Mouse (Mus musculus) mammary gland, adult 2 months (tissue): Measurements from ENCODE around the gene Fam135a. TPM values are rescaled to one million over a fixed set of nuclear protein-coding genes. Genes with fewer than 3 reads are reported as not detected.

ENCODE experiments used
- polyA plus RNA-seq: library from polyadenylated mRNA; depleted of rRNA; stranded (reverse); fragments of >200 nt; gene quantifications from 2 replicates; pipeline ENCODE4 v1.2.3, GENCODE M21; 2012; ENCODE audit warnings: low replicate concordance; rRNA removed

Gene Fam135a
- 1.9 and 4.6 TPM in 2 replicates for polyA plus RNA-seq

DNA sequence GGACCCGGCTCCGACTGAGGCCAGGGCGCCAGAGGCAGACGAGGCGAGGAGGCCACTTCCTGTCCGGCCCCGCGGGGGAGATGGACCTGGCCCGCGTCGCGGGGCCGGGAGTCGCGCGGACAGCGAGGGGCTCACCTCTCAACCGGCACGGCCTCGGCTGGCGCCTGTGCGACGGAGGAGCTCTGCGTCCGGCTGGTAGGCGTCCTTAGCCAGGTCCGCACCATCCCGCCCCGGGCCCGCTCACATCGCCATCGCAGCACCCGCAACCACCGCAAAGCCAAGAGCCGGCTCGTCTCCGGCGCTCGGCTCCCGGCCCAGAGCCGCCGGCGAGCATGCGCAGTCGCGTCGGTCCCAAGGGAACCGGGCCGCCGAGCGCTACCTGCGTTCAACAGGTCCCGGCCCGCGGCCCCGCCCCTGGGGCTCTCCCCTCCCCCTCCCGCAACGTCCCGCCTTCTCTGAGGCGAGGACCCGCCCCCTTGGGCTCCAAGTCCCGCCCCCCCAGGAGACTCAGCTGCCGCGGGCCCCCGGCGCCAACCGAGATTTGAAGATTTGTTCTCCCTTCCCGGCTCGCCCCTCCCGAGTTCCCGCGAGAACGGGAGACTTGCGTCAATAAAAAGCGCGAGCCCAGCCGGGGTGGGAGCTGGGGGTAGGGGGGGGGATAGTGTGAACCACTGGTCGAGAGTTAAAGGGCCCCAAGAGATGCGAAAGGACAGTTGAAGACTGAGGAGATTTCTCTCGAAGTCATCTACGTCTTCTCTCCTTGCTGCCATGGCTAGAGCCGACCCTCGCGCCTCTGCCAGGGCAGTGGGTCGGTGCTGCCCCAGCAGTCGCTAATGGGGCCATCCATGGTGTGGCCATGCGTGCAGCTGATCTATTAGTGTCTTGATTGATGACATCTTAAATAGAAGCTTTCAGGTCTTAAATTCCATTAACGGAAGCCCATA lies at the start of gene Fam135a:
Gene Fam135a (minus strand): TSS at position 416 of the 944 bp plus-strand sequence.

DNA sequence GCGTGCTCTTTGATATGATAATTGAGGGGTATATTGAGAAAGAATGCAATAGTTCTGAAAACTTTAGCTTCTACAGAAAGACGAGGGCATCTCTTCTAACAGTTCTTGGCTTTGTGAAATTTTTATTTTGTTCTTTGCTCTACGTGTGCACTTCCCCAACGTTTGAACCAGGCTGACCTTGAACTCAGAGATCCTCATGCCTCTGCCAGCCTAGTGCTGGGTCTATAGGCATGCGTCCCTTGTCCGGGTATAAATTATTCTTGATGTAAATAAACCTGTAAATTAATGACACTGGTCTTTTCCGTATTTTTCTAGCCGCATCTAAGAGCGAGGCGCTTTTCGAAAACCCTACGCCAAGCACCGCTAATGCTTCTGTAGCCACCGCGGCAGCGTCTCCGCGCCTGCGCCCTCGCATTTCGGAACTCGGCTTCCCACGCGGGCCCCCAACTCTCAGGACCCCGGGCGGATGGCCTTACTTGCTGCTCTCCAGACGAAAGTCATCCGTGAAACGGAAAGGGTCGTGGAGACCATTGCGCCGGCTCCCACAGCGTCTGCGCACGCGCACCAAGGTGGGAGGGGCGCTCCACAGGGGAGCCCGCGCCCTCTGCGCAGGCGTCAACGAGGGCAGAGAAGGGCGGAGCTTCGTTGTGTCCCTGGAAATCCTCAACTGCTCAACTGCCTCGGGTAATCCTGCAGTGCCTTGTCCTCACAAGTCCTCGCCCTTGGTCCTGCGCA lies 94.9 kb downstream of the Fam135a start, which contains the start of gene Sdhaf4:
Gene Sdhaf4 (minus strand): TSS at position 587 of the 735 bp plus-strand sequence.

Other genes starting within 250 kb of the Fam135a start
- gene Smap1, start 178.0 kb downstream of the Fam135a start, polyA plus RNA-seq: 20.1 and 43.0 TPM in 2 replicates
- gene Sdhaf4, start 94.7 kb downstream of the Fam135a start, polyA plus RNA-seq: 3.9 and 15.5 TPM in 2 replicates
- gene Col9a1, start 77.3 kb upstream of the Fam135a start, polyA plus RNA-seq: 0.17 and 0.19 TPM in 2 replicates